In the genomic region with DNA sequence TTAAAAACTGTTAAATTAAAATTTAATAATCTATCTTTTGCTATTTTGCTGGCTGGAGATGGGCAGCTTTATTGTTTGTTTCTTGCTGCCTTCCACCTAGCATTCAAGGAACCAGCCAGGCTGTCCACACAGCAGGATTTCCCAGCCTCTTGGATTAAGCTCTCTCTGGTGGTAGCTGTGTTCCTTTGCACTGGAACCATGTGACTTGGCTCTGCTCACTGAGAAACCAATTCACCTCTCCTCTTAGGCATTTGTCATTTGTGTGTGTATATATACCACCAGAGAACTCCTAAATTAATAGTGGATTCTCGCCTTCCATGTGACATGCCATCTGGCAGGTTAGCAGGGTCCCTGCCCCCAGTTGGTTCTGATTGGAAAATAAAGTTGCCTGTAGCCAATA, we compare ENCODE assay signal across 30 mouse cellular contexts.
DNase-seq lines count a peak whose midpoint lies in the region; ATAC-seq and TF ChIP-seq lines count a peak whose summit lies in the region.
"Had no signal": no experiment of that assay in that cellular context is flagged by ENCODE, and none has a peak within 500 bp of the region (broad histone marks: within the 10 kb centered on the region; RNA-seq: fewer than 3 reads in every experiment).

No protein-coding gene starts in this region.

- H3K4me1 ChIP-seq in midbrain, postnatal 0 days (ENCODE audit: insufficient read depth, low read length) = no peaks in the 10 kb centered on the region
- H3K4me1 ChIP-seq in midbrain, embryonic 16.5 days (ENCODE audit: control insufficient read depth, insufficient read depth, low read length) = no peaks in the 10 kb centered on the region
- H3K4me1 ChIP-seq in intestine, embryonic 16.5 days (ENCODE audit: control insufficient read depth, insufficient read depth, low read length) = no peaks in the 10 kb centered on the region
- H3K4me1 ChIP-seq: embryonic facial prominence, embryonic 12.5 days; forebrain, embryonic 15.5 days; limb, embryonic 15.5 days; liver, embryonic 13.5 days; megakaryocyte, embryonic 14.5 days; midbrain, embryonic 12.5 days had no signal

- H3K4me3 ChIP-seq in midbrain, postnatal 0 days (ENCODE audit: low read depth, low read length) = no peak overlapping the region
- H3K4me3 ChIP-seq in midbrain, embryonic 16.5 days (ENCODE audit: low read depth, low read length) = no peak overlapping the region
- no peak overlapping the region for H3K4me3 ChIP-seq in intestine, embryonic 16.5 days (ENCODE audit: low read length)
- H3K4me3 ChIP-seq: embryonic facial prominence, embryonic 12.5 days; forebrain, embryonic 15.5 days; gastrocnemius, adult 2 months; left cerebral cortex, adult 2 months; limb, embryonic 15.5 days; liver, embryonic 13.5 days; megakaryocyte, embryonic 14.5 days; midbrain, embryonic 12.5 days had no signal

- no peak for TF ChIP-seq CTCF in midbrain, postnatal 0 days (IDR thresholded peaks at IDR 0.05)

- H3K27me3 ChIP-seq in midbrain, postnatal 0 days (ENCODE audit: insufficient read depth, low read length) = no peaks in the 10 kb centered on the region
- H3K27me3 ChIP-seq in midbrain, embryonic 16.5 days (ENCODE audit: control insufficient read depth, insufficient read depth, low read depth, low read length) = no peaks in the 10 kb centered on the region
- no peaks in the 10 kb centered on the region for H3K27me3 ChIP-seq in intestine, embryonic 16.5 days (replicated peaks; ENCODE audit: control insufficient read depth, insufficient read depth, low read length)
- H3K27me3 ChIP-seq: embryonic facial prominence, embryonic 12.5 days; forebrain, embryonic 15.5 days; limb, embryonic 15.5 days; liver, embryonic 13.5 days; megakaryocyte, embryonic 14.5 days; midbrain, embryonic 12.5 days had no signal

- no peak for ATAC-seq in midbrain, postnatal 0 days (ENCODE audit: low FRiP score)
- ATAC-seq in midbrain, embryonic 16.5 days = no peak
- no peak for ATAC-seq in intestine, embryonic 16.5 days
- ATAC-seq: forebrain, embryonic 15.5 days; intestine, postnatal 0 days; lung, postnatal 0 days; Patski had no signal

- WGBS in midbrain, postnatal 0 days = 97% methylated on average over 1 of the region's 1 CpGs
- WGBS in midbrain, embryonic 16.5 days = 70% methylated on average over 1 of the region's 1 CpGs
- WGBS in intestine, embryonic 16.5 days = 62% methylated on average over 1 of the region's 1 CpGs

- H3K9ac ChIP-seq in midbrain, postnatal 0 days (replicated peaks; ENCODE audit: low read length, poor library complexity, severe bottlenecking) = no peak overlapping the region
- no peak overlapping the region for H3K9ac ChIP-seq in midbrain, embryonic 16.5 days (ENCODE audit: low read depth, low read length)
- H3K9ac ChIP-seq in intestine, embryonic 16.5 days (ENCODE audit: low read depth, low read length) = no peak overlapping the region
- H3K9ac ChIP-seq: embryonic facial prominence, embryonic 12.5 days; forebrain, embryonic 15.5 days; limb, embryonic 15.5 days; liver, embryonic 13.5 days; midbrain, embryonic 12.5 days had no signal

- H3K4me2 ChIP-seq in midbrain, postnatal 0 days (ENCODE audit: low read depth, low read length, poor library complexity, severe bottlenecking) = no peak overlapping the region
- H3K4me2 ChIP-seq in midbrain, embryonic 16.5 days (ENCODE audit: low read length) = no peak overlapping the region
- no peak overlapping the region for H3K4me2 ChIP-seq in intestine, embryonic 16.5 days (ENCODE audit: low read depth, low read length)
- H3K4me2 ChIP-seq: embryonic facial prominence, embryonic 12.5 days; forebrain, embryonic 15.5 days; heart, embryonic 11.5 days; limb, embryonic 15.5 days; liver, embryonic 13.5 days; midbrain, embryonic 12.5 days had no signal

- no peaks in the 10 kb centered on the region for H3K36me3 ChIP-seq in midbrain, postnatal 0 days (ENCODE audit: insufficient read depth, low read length)
- H3K36me3 ChIP-seq in midbrain, embryonic 16.5 days (ENCODE audit: control insufficient read depth, insufficient read depth, low read length) = no peaks in the 10 kb centered on the region
- H3K36me3 ChIP-seq in intestine, embryonic 16.5 days (ENCODE audit: control insufficient read depth, insufficient read depth, low read length) = no peaks in the 10 kb centered on the region
- H3K36me3 ChIP-seq: embryonic facial prominence, embryonic 12.5 days; forebrain, embryonic 15.5 days; limb, embryonic 15.5 days; liver, embryonic 13.5 days; midbrain, embryonic 12.5 days had no signal

- peak; percentile 30 for DNase-seq in cerebellum, adult 11-12 months
- DNase-seq in cerebellum, postnatal 4 days (ENCODE audit: low spot score in 2 of 2) = no peak
- DNase-seq in midbrain, postnatal 0 days (ENCODE audit: low spot score) = peak; percentile 51
- peak; percentile 75 to 81 for DNase-seq in cerebellum, postnatal 10 days
- DNase-seq in frontal cortex, postnatal 14 days (ENCODE audit: low spot score in 2 of 2) = no peak
- DNase-seq: adrenal gland, postnatal 14 days; embryo, embryonic 11 days; gastrocnemius, adult 2 months; gastrocnemius, postnatal 36 days; heart, adult 18-20 months; heart, postnatal 36 days; kidney, adult 9 months; kidney, postnatal 10 days; liver, embryonic 13.5 days; lung, adult 18-20 months; lung, postnatal 4 days; thymus, adult 2 months; thymus, postnatal 36 days had no signal

- H3K9me3 ChIP-seq in midbrain, postnatal 0 days (ENCODE audit: low read length) = no peaks in the 10 kb centered on the region
- H3K9me3 ChIP-seq in midbrain, embryonic 16.5 days (replicated peaks; ENCODE audit: control insufficient read depth, low read length, poor library complexity, severe bottlenecking) = no peaks in the 10 kb centered on the region
- H3K9me3 ChIP-seq in intestine, embryonic 16.5 days (ENCODE audit: control insufficient read depth, low read length) = no peaks in the 10 kb centered on the region
- H3K9me3 ChIP-seq: embryonic facial prominence, embryonic 12.5 days; forebrain, embryonic 15.5 days; limb, embryonic 15.5 days; liver, embryonic 13.5 days; megakaryocyte, embryonic 14.5 days; midbrain, embryonic 12.5 days had no signal

- no peak overlapping the region for H3K27ac ChIP-seq in midbrain, postnatal 0 days (ENCODE audit: low read depth, low read length)
- no peak overlapping the region for H3K27ac ChIP-seq in midbrain, embryonic 16.5 days (ENCODE audit: low read length)
- no peak overlapping the region for H3K27ac ChIP-seq in intestine, embryonic 16.5 days (ENCODE audit: low read length)
- H3K27ac ChIP-seq: embryonic facial prominence, embryonic 12.5 days; forebrain, embryonic 15.5 days; gastrocnemius, adult 2 months; left cerebral cortex, adult 2 months; limb, embryonic 15.5 days; liver, embryonic 13.5 days; midbrain, embryonic 12.5 days had no signal

Comparison
In these comparisons a context has a peak if more than half of its experiments do, and no peak if none do; other contexts are left out.
1. DNase-seq: peak in cerebellum, adult 11-12 months (single experiment), midbrain, postnatal 0 days (single experiment) and cerebellum, postnatal 10 days (2 of 2); none in cerebellum, postnatal 4 days (0 of 2) and frontal cortex, postnatal 14 days (0 of 2).